Mouse (Mus musculus) liver, embryonic 14.5 days (tissue): Measurements from ENCODE around the gene Rac3. TPM values are rescaled to one million over a fixed set of nuclear protein-coding genes. Genes with fewer than 3 reads are reported as not detected.
"Not testable (repeated sequence)": the region's sequence is repeated elsewhere in the genome, so short reads cannot be mapped to it uniquely, and the experiment has no call there.

Source experiments
- ATAC-seq: fragments of 200-750 bp; cut with Nextera tagmentation; 2 replicates; pipeline ENCODE4 v1.8.0; 2017; ENCODE audit warnings: moderate number of reproducible peaks, mild to moderate bottlenecking, moderate library complexity; ENCODE audit not compliant: insufficient read depth
- DNase-seq, 3 experiments: peaks; one replicate each; pipeline ENCODE4 v3.0.0-alpha.2; 2012 to 2013; ENCODE audit warnings: low read depth in 3 of 3, low spot score in 3 of 3
- H3K27ac ChIP-seq: fragments of 300-500 bp; sonication (generic); 2 replicates; pipeline ENCODE4 v1.5.1; 2014; ENCODE audit warnings: moderate library complexity, mild to moderate bottlenecking, control low read depth, inconsistent platforms
- H3K27me3 ChIP-seq: fragments of 300-500 bp; sonication (generic); 2 replicates; pipeline ENCODE4 v1.6.1; 2014; ENCODE audit warnings: mild to moderate bottlenecking, low read length, moderate library complexity; ENCODE audit not compliant: control insufficient read depth, insufficient read depth
- H3K36me3 ChIP-seq: fragments of 300-500 bp; sonication (generic); replicated peaks from 2 replicates; pipeline ENCODE4 v1.6.1; 2014; ENCODE audit warnings: low read depth; ENCODE audit not compliant: control insufficient read depth, insufficient read depth
- H3K4me1 ChIP-seq, 2 experiments: fragments of 200-500 bp in 1 of 2; fragments of 300-500 bp in 1 of 2; sonication (generic) in 1 of 2; replicated peaks; 2 replicates each; pipeline ENCODE4 v1.6.1; 2012 to 2014; ENCODE audit warnings: antibody characterized with exemption in 1 of 2, inconsistent platforms in 1 of 2, low read length in 1 of 2; ENCODE audit not compliant: control insufficient read depth in 2 of 2, insufficient read depth in 2 of 2
- H3K4me2 ChIP-seq: fragments of 300-500 bp; sonication (generic); 2 replicates; pipeline ENCODE4 v1.6.1; 2014; ENCODE audit warnings: low read depth, mild to moderate bottlenecking, control low read depth, moderate library complexity
- H3K4me3 ChIP-seq, 2 experiments: fragments of 200-500 bp in 1 of 2; fragments of 300-500 bp in 1 of 2; sonication (generic) in 1 of 2; 2 replicates each; pipeline ENCODE4 v1.5.1; 2012 to 2014; ENCODE audit warnings: low read depth in 2 of 2, low read length in 2 of 2, mild to moderate bottlenecking in 2 of 2, control low read depth in 1 of 2, inconsistent platforms in 1 of 2, moderate library complexity in 1 of 2; ENCODE audit not compliant: insufficient read depth in 1 of 2
- H3K9ac ChIP-seq: fragments of 300-500 bp; sonication (generic); replicated peaks from 2 replicates; pipeline ENCODE4 v1.6.1; 2014; ENCODE audit warnings: mild to moderate bottlenecking, control low read depth, moderate library complexity
- H3K9me3 ChIP-seq: fragments of 300-500 bp; sonication (generic); 2 replicates; pipeline ENCODE4 v1.6.1; 2016; ENCODE audit warnings: low read length, mixed read lengths; ENCODE audit not compliant: control insufficient read depth
- CTCF ChIP-seq: IDR thresholded peaks from 2 replicates; pipeline ENCODE4 v1.5.1; 2016; ENCODE audit warnings: antibody characterized with exemption, low read depth, control low read depth
- EP300 ChIP-seq: IDR thresholded peaks from 2 replicates; pipeline ENCODE4 v1.6.1; 2016; ENCODE audit warnings: antibody characterized with exemption, low read depth
- WGBS: fragments of 180-500 bp; shearing (Covaris S2); extraction: QIAGEN DNeasy Blood & Tissue Kit; methylation state at CpG from one replicate; pipeline ENCODE4 v1.1.7; 2014; ENCODE audit not compliant: insufficient replicate concordance; 5-methylcytosine and 5-hydroxymethylcytosine counted together
- polyA plus RNA-seq, 2 experiments: library from polyadenylated mRNA; depleted of rRNA in 1 of 2; stranded (reverse) in 1 of 2; unstranded in 1 of 2; fragments of >200 nt; fragmentation: Nextera tagmentation in 1 of 2; extraction: Ambion mirVana in 1 of 2; gene quantifications; 2 replicates each; pipeline versions ENCODE4 v1.2.1 to v1.2.3; 2012 to 2014

Rac3 gene
- polyA plus RNA-seq, 2 experiments: 1.3 TPM; not detected in 1

DNA sequence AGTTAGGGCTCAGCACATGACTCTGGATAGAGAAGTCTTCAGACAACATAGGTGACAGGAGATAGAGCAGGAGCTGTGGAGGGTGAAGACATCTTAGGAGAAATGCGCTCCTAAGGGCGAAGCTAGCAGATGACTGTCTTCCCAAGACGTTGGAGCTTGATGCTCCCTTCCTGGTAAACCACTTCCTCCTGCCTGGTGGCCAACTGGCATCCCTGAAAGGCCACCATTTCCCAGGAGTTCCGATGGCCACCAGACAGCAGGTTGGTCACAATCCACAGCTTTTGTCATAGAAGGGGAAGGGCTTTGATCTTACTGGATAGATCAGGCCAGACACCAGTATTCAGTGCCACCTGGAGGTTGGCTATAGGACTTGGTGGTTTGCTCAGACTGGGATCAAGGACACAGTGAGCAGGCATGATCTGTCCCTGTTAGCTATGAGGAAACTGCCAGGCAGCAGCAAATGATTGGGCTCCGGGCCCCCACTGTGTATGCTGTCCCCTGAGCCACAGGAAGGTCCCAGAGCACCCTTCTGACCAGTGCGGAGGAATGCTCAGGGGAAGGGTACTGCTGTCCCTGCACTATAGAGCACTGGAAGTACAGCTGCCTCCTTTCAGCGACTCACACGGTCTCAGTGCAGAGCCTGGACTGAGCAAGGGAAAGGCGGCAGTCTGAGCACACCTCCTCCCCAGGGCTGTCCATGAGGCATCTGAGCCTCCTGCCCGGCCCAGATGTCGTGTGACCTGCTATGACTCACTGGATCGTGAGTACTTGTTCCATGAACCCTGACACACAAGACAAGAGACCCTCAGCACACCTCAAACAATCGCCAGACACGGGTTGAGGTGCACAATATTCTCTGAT, 40.8 kb downstream of the Rac3 start:
- Histone ChIP-seq H3K9ac (no peak overlapping the region), H3K27me3 (peaks cover 6% of the 10 kb centered on the region), H3K9me3 (peaks cover 6% of the 10 kb centered on the region), H3K4me2 (no peak overlapping the region), H3K36me3 (no peaks in the 10 kb centered on the region), H3K4me3 (no peak overlapping the region), H3K4me1 (no peaks in the 10 kb centered on the region), H3K27ac (no peak overlapping the region)
- WGBS: 52% methylated on average over 14 of the region's 14 CpGs
- TF ChIP-seq EP300: no peak
- no peak for TF ChIP-seq CTCF
- no peak for DNase-seq
- no peak for ATAC-seq

DNA sequence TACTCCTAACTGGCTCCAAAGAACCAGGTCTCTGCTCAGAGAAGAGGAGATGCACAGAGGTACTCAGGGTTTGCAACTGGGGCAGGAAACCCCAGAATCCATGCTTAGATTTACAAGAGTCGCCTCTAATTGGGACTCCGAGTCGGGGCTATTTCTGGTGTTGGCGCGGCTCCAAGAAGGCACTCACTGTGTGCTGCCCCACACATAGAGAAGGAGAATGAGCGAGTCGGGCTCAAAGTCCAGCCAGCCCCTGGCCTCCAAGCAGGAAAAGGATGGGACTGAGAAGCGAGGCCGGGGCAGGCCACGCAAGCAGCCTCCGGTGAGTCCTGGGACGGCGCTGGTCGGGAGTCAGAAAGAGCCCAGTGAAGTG, 41.4 kb downstream of the Rac3 start, which contains the start of gene Hmga1b:
TSS of gene Hmga1b (plus strand) at position 123 of the 370 bp plus-strand sequence.
- not testable (repeated sequence) for DNase-seq, H3K27ac ChIP-seq, H3K9me3 ChIP-seq, ATAC-seq, H3K4me3 ChIP-seq, H3K36me3 ChIP-seq, H3K9ac ChIP-seq, H3K4me2 ChIP-seq, H3K27me3 ChIP-seq, H3K4me1 ChIP-seq
- 13% methylated on average over 14 of the region's 14 CpGs for WGBS

- H3K4me1 ChIP-seq, DNase-seq, H3K4me3 ChIP-seq, H3K9me3 ChIP-seq, ATAC-seq, H3K9ac ChIP-seq, H3K4me2 ChIP-seq, H3K36me3 ChIP-seq, H3K27me3 ChIP-seq, H3K27ac ChIP-seq: not testable (repeated sequence)
- WGBS: 10% methylated on average over 5 of the region's 23 CpGs
Measured at GRCm38 (mm10) chr11:120763121-120763999, 42.1 kb downstream of the Rac3 start.

- H3K36me3 ChIP-seq, ATAC-seq, H3K9ac ChIP-seq, H3K27ac ChIP-seq, DNase-seq, H3K4me1 ChIP-seq, H3K9me3 ChIP-seq, H3K27me3 ChIP-seq, H3K4me3 ChIP-seq, H3K4me2 ChIP-seq: not testable (repeated sequence)
- WGBS: 7% methylated on average over 5 of the region's 7 CpGs
Measured at GRCm38 (mm10) chr11:120767023-120767422, 45.8 kb downstream of the Rac3 start.

DNA sequence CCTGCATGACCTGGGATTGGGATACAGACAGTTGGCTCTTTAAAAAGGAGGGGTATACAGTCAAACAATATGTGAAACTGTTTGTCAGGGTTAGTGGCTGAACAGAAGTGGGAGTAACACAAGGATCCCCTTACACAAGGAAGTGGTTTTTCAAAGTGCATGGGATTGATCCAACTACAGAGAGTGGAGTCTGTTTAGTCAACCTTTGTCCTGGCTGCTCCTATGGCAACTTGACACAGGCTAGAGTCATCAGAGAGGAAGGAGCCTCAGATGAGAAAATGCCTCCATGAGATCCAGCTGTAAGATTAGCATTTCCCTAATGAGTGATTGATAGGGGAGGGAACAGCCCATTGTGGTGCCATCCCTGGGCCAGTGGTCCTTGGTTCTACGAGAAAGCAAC, 46.9 kb downstream of the Rac3 start:
- DNase-seq (no peak), ATAC-seq (no peak)
- no peak for TF ChIP-seq CTCF
- no peak for TF ChIP-seq EP300
- whole genome bisulfite sequencing: 71% methylated on average over 1 of the region's 1 CpGs
- H3K9ac ChIP-seq: no peak overlapping the region
- no peak overlapping the region for H3K4me2 ChIP-seq
- no peak overlapping the region for H3K27ac ChIP-seq
- peaks cover 0 to 3% of the 10 kb centered on the region in 2 experiments; a peak in 2 of 4 replicates for H3K4me1 ChIP-seq
- H3K27me3 ChIP-seq: no peaks in the 10 kb centered on the region
- no peaks in the 10 kb centered on the region for H3K36me3 ChIP-seq
- H3K9me3 ChIP-seq: no peaks in the 10 kb centered on the region
- H3K4me3 ChIP-seq: no peak overlapping the region
